Mouse (Mus musculus): ENCODE data around the gene Slc22a13.

Gene Slc22a13

GRCm38 (mm10) chr9:119201653-119202052, 7.2 kb downstream of the Slc22a13 start:
- no peak for DNase-seq (ENCODE audit: extremely low spot score, low spot score)

- DNase-seq (ENCODE audit: extremely low spot score, low spot score) = no peak
Measured at GRCm38 (mm10) chr9:119199151-119199861, 9.6 kb downstream of the Slc22a13 start.

GRCm38 (mm10) chr9:119192202-119192990, 16.5 kb downstream of the Slc22a13 start:
- peak; percentile 23 for DNase-seq (ENCODE audit: extremely low spot score, low spot score)

GRCm38 (mm10) chr9:119181241-119181728, 27.6 kb downstream of the Slc22a13 start:
- DNase-seq (ENCODE audit: extremely low spot score, low spot score) = no peak

GRCm38 (mm10) chr9:119179292-119179691, 29.6 kb downstream of the Slc22a13 start:
- no peak for DNase-seq (ENCODE audit: extremely low spot score, low spot score)

- no peak for DNase-seq (ENCODE audit: extremely low spot score, low spot score)
Measured at GRCm38 (mm10) chr9:119167608-119168007, 41.3 kb downstream of the Slc22a13 start.

GRCm38 (mm10) chr9:119165548-119165947, 43.4 kb downstream of the Slc22a13 start:
- DNase-seq (ENCODE audit: extremely low spot score, low spot score) = no peak

GRCm38 (mm10) chr9:119164743-119165142, 44.2 kb downstream of the Slc22a13 start:
- DNase-seq (ENCODE audit: extremely low spot score, low spot score) = no peak

- DNase-seq (ENCODE audit: extremely low spot score, low spot score) = no peak
Measured at GRCm38 (mm10) chr9:119160689-119161088, 48.2 kb downstream of the Slc22a13 start.

- no peak for DNase-seq (ENCODE audit: extremely low spot score, low spot score)
Measured at GRCm38 (mm10) chr9:119158861-119159260, 50.0 kb downstream of the Slc22a13 start, which contains the start of gene Gm47289. Gene Gm47289, plus strand, starts transcription at chr9:119159161.

- DNase-seq (ENCODE audit: extremely low spot score, low spot score) = peak; percentile 80
Measured at GRCm38 (mm10) chr9:119156278-119157201, 52.4 kb downstream of the Slc22a13 start, which contains the start of gene Acaa1b. Gene Acaa1b, minus strand, starts transcription at chr9:119157093.

- DNase-seq (ENCODE audit: extremely low spot score, low spot score) = no peak
Measured at GRCm38 (mm10) chr9:119155826-119156225, 53.1 kb downstream of the Slc22a13 start.

GRCm38 (mm10) chr9:119155416-119155815, 53.5 kb downstream of the Slc22a13 start:
- no peak for DNase-seq (ENCODE audit: extremely low spot score, low spot score)

- no peak for DNase-seq (ENCODE audit: extremely low spot score, low spot score)
Measured at GRCm38 (mm10) chr9:119151751-119152150, 57.1 kb downstream of the Slc22a13 start.

- peak; percentile 74 for DNase-seq (ENCODE audit: extremely low spot score, low spot score)
Measured at GRCm38 (mm10) chr9:119149601-119150000, 59.3 kb downstream of the Slc22a13 start.

GRCm38 (mm10) chr9:119146098-119146770, 62.7 kb downstream of the Slc22a13 start:
- no peak for DNase-seq (ENCODE audit: extremely low spot score, low spot score)

GRCm38 (mm10) chr9:119145638-119146037, 63.3 kb downstream of the Slc22a13 start:
- no peak for DNase-seq (ENCODE audit: extremely low spot score, low spot score)

GRCm38 (mm10) chr9:119145137-119145536, 63.8 kb downstream of the Slc22a13 start:
- DNase-seq (ENCODE audit: extremely low spot score, low spot score) = no peak

GRCm38 (mm10) chr9:119144696-119145095, 64.2 kb downstream of the Slc22a13 start:
- DNase-seq (ENCODE audit: extremely low spot score, low spot score) = no peak

- DNase-seq (ENCODE audit: extremely low spot score, low spot score) = no peak
Measured at GRCm38 (mm10) chr9:119143372-119143771, 65.5 kb downstream of the Slc22a13 start.
